Mouse (Mus musculus) cortical plate, adult 2 months (tissue): ENCODE data around the gene Ndufs7.

ENCODE experiments used
- CTCF ChIP-seq: fragments of 200-500 bp; IDR thresholded peaks from 2 replicates; pipeline ENCODE4 v1.5.1; 2011; ENCODE audit warnings: mild to moderate bottlenecking, control low read depth, low read length; ENCODE audit not compliant: insufficient read depth; ENCODE audit errors: extremely low read depth
- POLR2A ChIP-seq: fragments of 200-500 bp; IDR thresholded peaks from 2 replicates; pipeline ENCODE4 v1.6.1; 2011; ENCODE audit warnings: mild to moderate bottlenecking, low read length, control low read depth; ENCODE audit not compliant: insufficient read depth; ENCODE audit errors: extremely low read depth

GRCm38 (mm10) chr10:80220676-80221075, 28.2 kb upstream of the Ndufs7 start:
- no peak for TF ChIP-seq CTCF
- no peak for TF ChIP-seq POLR2A
